Comparison of ENCODE assay signal across 10 mouse cellular contexts in the genomic region with DNA sequence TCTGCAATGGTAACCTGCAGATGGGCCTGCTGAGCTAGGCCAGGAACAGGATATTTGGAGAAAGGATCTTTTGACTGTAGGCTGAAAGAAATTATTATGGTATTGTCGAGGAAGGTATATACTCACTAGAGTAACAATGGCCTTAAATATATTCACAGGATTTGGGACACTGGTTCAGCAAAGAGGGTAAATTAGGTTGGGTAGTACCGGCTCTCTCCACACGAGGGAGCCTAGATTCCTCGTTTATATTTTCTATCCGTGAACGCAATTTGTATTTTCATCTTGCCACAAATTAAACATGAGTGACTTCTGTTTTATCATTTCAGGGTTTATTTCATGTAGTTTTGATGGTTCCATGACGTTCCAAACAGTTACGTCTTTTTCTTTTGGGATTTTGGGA. TPM values are rescaled to one million over a fixed set of nuclear protein-coding genes. Genes with fewer than 3 reads are reported as not detected.
DNase-seq lines count a peak whose midpoint lies in the region; ATAC-seq and TF ChIP-seq lines count a peak whose summit lies in the region.
"Had no signal": no experiment of that assay in that cellular context is flagged by ENCODE, and none has a peak within 500 bp of the region (broad histone marks: within the 10 kb centered on the region; RNA-seq: fewer than 3 reads in every experiment).

No protein-coding gene starts in this region.

- H3K4me1 ChIP-seq in kidney, adult 2 months (ENCODE audit: control insufficient read depth, insufficient read depth, low read length) = no peaks in the 10 kb centered on the region
- no peaks in the 10 kb centered on the region for H3K4me1 ChIP-seq in kidney, embryonic 14.5 days (ENCODE audit: control insufficient read depth, insufficient read depth, low read length)
- H3K4me1 ChIP-seq: megakaryocyte, embryonic 14.5 days had no signal

- ATAC-seq in kidney, embryonic 14.5 days (ENCODE audit: low FRiP score, low TSS enrichment) = no peak
- ATAC-seq in monocyte, adult 5-6 weeks (replicated peaks; ENCODE audit: insufficient number of reproducible peaks, low FRiP score, low TSS enrichment, poor library complexity, severe bottlenecking) = no peak

- H3K27me3 ChIP-seq in kidney, adult 2 months (replicated peaks; ENCODE audit: control insufficient read depth, insufficient read depth, low read length) = no peaks in the 10 kb centered on the region
- 0 out of 2 replicates have a peak, but pooled peaks cover 7% of the 10 kb centered on the region for H3K27me3 ChIP-seq in kidney, embryonic 14.5 days (ENCODE audit: control insufficient read depth, insufficient read depth, low read length)

- peak; percentile 65 for DNase-seq in kidney, adult 2 months
- peak; percentile 24 for DNase-seq in R1 (ENCODE audit: low read depth, low spot score)
- peak; percentile 74 to 83 for DNase-seq in cerebellum, postnatal 36 days
- peak; percentile 17 to 19 for DNase-seq in gastrocnemius, postnatal 36 days
- peak; percentile 23 for DNase-seq in left cerebral cortex, adult 11 months (ENCODE audit: low spot score)
- DNase-seq in naive thymus-derived CD4-positive, alpha-beta T cell, adult 2 months (ENCODE audit: low read depth) = peak; percentile 47

- no peaks in the 10 kb centered on the region for H3K9me3 ChIP-seq in kidney, embryonic 14.5 days (ENCODE audit: control insufficient read depth, low read length)
- H3K9me3 ChIP-seq: embryonic facial prominence, embryonic 13.5 days; megakaryocyte, embryonic 14.5 days had no signal

- peak; percentile 25; the same call in 1 of the 2 replicates for TF ChIP-seq CTCF in kidney, adult 2 months (conservative IDR thresholded peaks at IDR 0.05; ENCODE audit: insufficient read depth, insufficient read length, low read depth, low read length)

- H3K36me3 ChIP-seq in kidney, adult 2 months (ENCODE audit: control insufficient read depth, insufficient read depth, low read length) = no peaks in the 10 kb centered on the region
- no peaks in the 10 kb centered on the region for H3K36me3 ChIP-seq in kidney, embryonic 14.5 days (ENCODE audit: control insufficient read depth, insufficient read depth, low read length)
- H3K36me3 ChIP-seq: embryonic facial prominence, embryonic 13.5 days had no signal

- H3K4me3 ChIP-seq in kidney, adult 2 months (ENCODE audit: insufficient read depth, low read depth, low read length) = no peak overlapping the region
- no peak overlapping the region for H3K4me3 ChIP-seq in kidney, embryonic 14.5 days (ENCODE audit: low read length)
- H3K4me3 ChIP-seq: embryonic facial prominence, embryonic 13.5 days; megakaryocyte, embryonic 14.5 days had no signal

- H3K9ac ChIP-seq in kidney, embryonic 14.5 days (ENCODE audit: low read depth, low read length) = no peak overlapping the region
- H3K9ac ChIP-seq: embryonic facial prominence, embryonic 13.5 days had no signal

- intact Hi-C loops in gastrocnemius, postnatal 36 days (cut with DNase I) = loop anchor here (5.0 kb wide), 1 partner anchor 668 kb away; no protein-coding TSS in a partner anchor

- 6% methylated on average over 8 of the region's 8 CpGs for WGBS in kidney, adult 2 months
- WGBS in kidney, embryonic 14.5 days = 11% methylated on average over 8 of the region's 8 CpGs

- TF ChIP-seq POLR2A in kidney, adult 2 months (IDR thresholded peaks at IDR 0.05; ENCODE audit: low read depth, low read length) = no peak

- no peak overlapping the region for H3K4me2 ChIP-seq in kidney, embryonic 14.5 days (replicated peaks; ENCODE audit: low read depth, low read length)
- H3K4me2 ChIP-seq: embryonic facial prominence, embryonic 13.5 days had no signal

- no peak overlapping the region for H3K27ac ChIP-seq in kidney, adult 2 months (ENCODE audit: insufficient read depth, low read depth, low read length)
- no peak overlapping the region for H3K27ac ChIP-seq in kidney, embryonic 14.5 days (ENCODE audit: low read depth, low read length)
- H3K27ac ChIP-seq: embryonic facial prominence, embryonic 13.5 days had no signal

RNA-seq across cellular contexts. Expression of a gene that starts 35.5 kb away (rescaled TPM):
- 20.8 and 24.8 TPM in 2 replicates for polyA plus RNA-seq in kidney, adult 2 months (2012; rRNA removed)
- 58.0 and 60.5 TPM in 2 replicates for polyA plus RNA-seq in kidney, embryonic 14.5 days (2014; fragmentation: Nextera tagmentation; extraction: Ambion mirVana)
- total RNA-seq in gastrocnemius, postnatal 36 days (2021) = 10 to 100 TPM; 30.1 to 31.9 TPM
- 110 to 135 TPM (median 128 TPM) in 3 replicates for total RNA-seq in monocyte, adult 5-6 weeks (2017)

RNA-seq across cellular contexts. Expression of a gene that starts 35.8 kb away (rescaled TPM):
- polyA plus RNA-seq in kidney, adult 2 months (2012; rRNA removed) = 5.3 and 7.1 TPM in 2 replicates
- 7.1 and 8.5 TPM in 2 replicates for polyA plus RNA-seq in kidney, embryonic 14.5 days (2014; fragmentation: Nextera tagmentation; extraction: Ambion mirVana)
- total RNA-seq in gastrocnemius, postnatal 36 days (2021) = 1 to 10 TPM in 1 of 2 experiments, under 1 TPM in 1; 0.62 to 1.4 TPM
- total RNA-seq in monocyte, adult 5-6 weeks (2017) = not detected in 3 replicates

Comparison
In these comparisons a context has a peak if more than half of its experiments do, and no peak if none do; other contexts are left out.
1. DNase-seq: peak in every context shown above with its lines; median percentile 78 in cerebellum, postnatal 36 days; 65 in kidney, adult 2 months; 47 in naive thymus-derived CD4-positive, alpha-beta T cell, adult 2 months; 24 in R1; 23 in left cerebral cortex, adult 11 months; 18 in gastrocnemius, postnatal 36 days.